Mouse (Mus musculus): ENCODE results near the gene Satb2.

- TF ChIP-seq CTCF (IDR thresholded peaks at IDR 0.05; ENCODE audit: borderline replicate concordance, control insufficient read depth, extremely low read depth, insufficient read depth, low read length, poor library complexity), result no peak
- no peak for TF ChIP-seq POLR2A (IDR thresholded peaks at IDR 0.05; ENCODE audit: control insufficient read depth, extremely low read depth, insufficient read depth, low read length, poor library complexity)
Observed at GRCm38 (mm10) chr1:56832738-56833137, 145.7 kb downstream of the Satb2 start.
